Mouse (Mus musculus) cortical plate, adult 2 months (tissue): ENCODE measurements around the gene Chn2.

ENCODE experiments used
- CTCF ChIP-seq: fragments of 200-500 bp; IDR thresholded peaks from 2 replicates; pipeline ENCODE4 v1.5.1; 2011; ENCODE audit warnings: mild to moderate bottlenecking, control low read depth, low read length; ENCODE audit not compliant: insufficient read depth; ENCODE audit errors: extremely low read depth
- POLR2A ChIP-seq: fragments of 200-500 bp; IDR thresholded peaks from 2 replicates; pipeline ENCODE4 v1.6.1; 2011; ENCODE audit warnings: mild to moderate bottlenecking, low read length, control low read depth; ENCODE audit not compliant: insufficient read depth; ENCODE audit errors: extremely low read depth

- TF ChIP-seq CTCF (no peak), POLR2A (no peak)
Observed at GRCm38 (mm10) chr6:54297231-54297630, 257.9 kb downstream of the Chn2 start.
